Mouse (Mus musculus) midbrain, embryonic 13.5 days (tissue): ENCODE data around the gene Rin2. TPM values are rescaled to one million over a fixed set of nuclear protein-coding genes. Genes with fewer than 3 reads are reported as not detected.

ENCODE experiments used
- ATAC-seq: fragments of 200-750 bp; cut with Nextera tagmentation; 2 replicates; pipeline ENCODE4 v1.8.0; 2017; ENCODE audit warnings: mild to moderate bottlenecking, moderate TSS enrichment, moderate library complexity
- H3K27ac ChIP-seq: fragments of 300-500 bp; sonication (generic); 2 replicates; pipeline ENCODE4 v1.5.1; 2015; ENCODE audit warnings: inconsistent platforms, mild to moderate bottlenecking, moderate library complexity
- H3K27me3 ChIP-seq: fragments of 300-500 bp; sonication (generic); 2 replicates; pipeline ENCODE4 v1.6.1; 2015; ENCODE audit warnings: mild to moderate bottlenecking, inconsistent platforms
- H3K36me3 ChIP-seq: fragments of 300-500 bp; sonication (generic); 2 replicates; pipeline ENCODE4 v1.6.1; 2015; ENCODE audit warnings: mild to moderate bottlenecking, inconsistent platforms
- H3K4me1 ChIP-seq: fragments of 300-500 bp; sonication (generic); replicated peaks from 2 replicates; pipeline ENCODE4 v1.6.1; 2015; ENCODE audit warnings: inconsistent platforms
- H3K4me2 ChIP-seq: fragments of 300-500 bp; sonication (generic); replicated peaks from 2 replicates; pipeline ENCODE4 v1.6.1; 2015; ENCODE audit warnings: moderate library complexity, mild to moderate bottlenecking, inconsistent platforms
- H3K4me3 ChIP-seq: fragments of 300-500 bp; sonication (generic); replicated peaks from 2 replicates; pipeline ENCODE4 v1.5.1; 2015; ENCODE audit warnings: mild to moderate bottlenecking, inconsistent platforms
- H3K9ac ChIP-seq: fragments of 300-500 bp; sonication (generic); replicated peaks from 2 replicates; pipeline ENCODE4 v1.6.1; 2015; ENCODE audit warnings: mild to moderate bottlenecking, inconsistent platforms
- H3K9me3 ChIP-seq: fragments of 300-500 bp; sonication (generic); 2 replicates; pipeline ENCODE4 v1.6.1; 2016; ENCODE audit warnings: mild to moderate bottlenecking, inconsistent platforms
- WGBS: fragments of 180-500 bp; shearing (Covaris S2); methylation state at CpG from one replicate; pipeline ENCODE4 v1.1.7; 2015; 5-methylcytosine and 5-hydroxymethylcytosine counted together
- polyA plus RNA-seq: library from polyadenylated mRNA; unstranded; fragments of >200 nt; fragmentation: Nextera tagmentation; extraction: Ambion mirVana; gene quantifications from 2 replicates; pipeline ENCODE4 v1.2.1, GENCODE M21; 2015

Rin2 gene
- polyA plus RNA-seq, 1 experiment from 2014 or later, result 12.8 TPM

DNA sequence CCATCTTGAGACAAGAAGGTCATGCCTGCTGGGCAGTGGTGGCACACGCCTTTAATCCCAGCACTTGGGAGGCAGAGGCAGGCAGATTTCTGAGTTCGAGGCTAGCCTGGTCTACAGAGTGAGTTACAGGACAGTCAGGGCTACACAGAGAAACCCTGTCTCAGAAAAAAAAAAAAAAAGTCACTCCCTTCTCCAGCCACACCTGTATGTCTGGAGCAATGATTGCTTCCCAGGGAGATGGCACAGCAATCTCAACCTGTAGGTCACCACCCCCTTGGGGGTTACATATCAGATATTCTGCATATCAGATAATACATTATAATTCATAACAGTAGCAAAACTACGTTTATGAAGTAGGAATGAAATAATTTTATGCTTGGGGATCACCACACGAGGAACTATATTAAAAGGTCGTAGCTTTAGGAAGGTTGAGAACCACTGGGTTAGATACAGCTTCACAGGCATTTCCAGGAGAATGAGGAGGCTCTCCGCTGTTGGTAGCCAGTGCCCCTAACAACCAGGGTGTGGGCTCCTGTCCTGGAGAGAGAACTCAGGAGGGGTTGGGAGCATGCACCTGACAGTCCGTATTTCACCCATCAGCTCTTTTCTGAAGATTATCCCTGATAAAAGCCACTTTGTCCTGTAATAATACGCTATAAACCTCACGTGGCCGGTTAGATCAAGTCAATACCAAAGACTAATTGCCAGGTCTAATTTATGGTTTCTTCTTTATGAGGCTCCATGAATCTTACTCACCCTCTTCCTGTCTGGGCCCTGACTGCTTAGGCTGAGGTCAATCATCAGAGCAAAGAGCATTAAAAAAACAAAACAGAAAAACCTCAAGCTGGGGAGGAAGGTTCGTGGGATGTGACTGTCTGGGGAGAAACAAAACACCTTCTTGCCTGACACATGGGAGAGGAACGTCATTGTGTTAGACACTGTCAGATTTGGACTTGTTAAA, 166.2 kb downstream of the Rin2 start:
- H3K27me3 ChIP-seq, result no peaks in the 10 kb centered on the region
- no peak overlapping the region for H3K9ac ChIP-seq
- H3K4me3 ChIP-seq, result no peak overlapping the region
- WGBS, result 86% methylated on average over 12 of the region's 12 CpGs
- H3K4me1 ChIP-seq, result peaks cover 10% of the 10 kb centered on the region; the same call in 1 of the 2 replicates
- no peak overlapping the region for H3K27ac ChIP-seq
- ATAC-seq, result no peak
- no peaks in the 10 kb centered on the region for H3K9me3 ChIP-seq
- no peaks in the 10 kb centered on the region for H3K36me3 ChIP-seq
- H3K4me2 ChIP-seq, result no peak overlapping the region

GRCm38 (mm10) chr2:145843322-145843721, 168.3 kb downstream of the Rin2 start:
- no peak overlapping the region for H3K4me3 ChIP-seq
- no peaks in the 10 kb centered on the region for H3K27me3 ChIP-seq
- no peak overlapping the region for H3K4me2 ChIP-seq
- ATAC-seq, result no peak
- WGBS, result 94% methylated on average over 6 of the region's 6 CpGs
- no peak overlapping the region for H3K27ac ChIP-seq
- no peaks in the 10 kb centered on the region for H3K9me3 ChIP-seq
- no peaks in the 10 kb centered on the region for H3K36me3 ChIP-seq
- H3K9ac ChIP-seq, result no peak overlapping the region
- peaks cover 10% of the 10 kb centered on the region; the same call in 1 of the 2 replicates for H3K4me1 ChIP-seq

DNA sequence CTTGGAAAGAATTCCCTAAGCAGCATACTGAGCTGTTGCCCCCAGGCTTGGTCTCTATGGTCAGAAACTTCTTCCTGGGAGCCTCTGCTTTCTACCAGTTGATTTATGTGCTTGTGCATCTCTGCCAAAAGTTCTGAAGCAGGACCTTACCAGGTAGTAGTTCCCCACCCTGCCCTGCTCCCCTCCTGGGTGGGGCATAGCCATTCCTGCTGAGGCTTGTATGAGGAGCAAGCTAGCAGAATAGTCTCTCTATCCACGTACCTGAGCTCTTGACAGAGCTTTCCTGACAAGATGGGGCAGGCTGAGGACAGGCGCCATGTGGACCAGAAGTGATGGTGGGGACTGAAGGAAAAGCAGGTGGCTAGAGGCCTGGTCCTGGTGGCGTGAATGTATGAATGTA, 171.6 kb downstream of the Rin2 start:
- Histone ChIP-seq H3K4me2 (no peak overlapping the region), H3K27ac (no peak overlapping the region), H3K27me3 (no peaks in the 10 kb centered on the region), H3K9me3 (no peaks in the 10 kb centered on the region), H3K36me3 (no peaks in the 10 kb centered on the region), H3K4me3 (no peak overlapping the region), H3K4me1 (0 out of 2 replicates have a peak, but pooled peaks cover 3% of the 10 kb centered on the region), H3K9ac (no peak overlapping the region)
- 94% methylated on average over 3 of the region's 3 CpGs for WGBS
- ATAC-seq, result no peak

- no peak for ATAC-seq
- Histone ChIP-seq H3K36me3 (no peaks in the 10 kb centered on the region), H3K27ac (no peak overlapping the region), H3K9me3 (no peaks in the 10 kb centered on the region), H3K27me3 (no peaks in the 10 kb centered on the region), H3K4me3 (no peak overlapping the region), H3K4me1 (0 out of 2 replicates have a peak, but pooled peaks cover 3% of the 10 kb centered on the region), H3K4me2 (no peak overlapping the region), H3K9ac (no peak overlapping the region)
- 83% methylated on average over 10 of the region's 10 CpGs for WGBS
Measured at GRCm38 (mm10) chr2:145849170-145849905, 174.3 kb downstream of the Rin2 start.

- H3K27ac ChIP-seq, result no peak overlapping the region
- ATAC-seq, result no peak
- H3K4me1 ChIP-seq, result 0 out of 2 replicates have a peak, but pooled peaks cover 3% of the 10 kb centered on the region
- no peak overlapping the region for H3K4me3 ChIP-seq
- WGBS, result 54% methylated on average over 4 of the region's 4 CpGs
- H3K4me2 ChIP-seq, result no peak overlapping the region
- H3K36me3 ChIP-seq, result no peaks in the 10 kb centered on the region
- H3K9ac ChIP-seq, result no peak overlapping the region
- no peaks in the 10 kb centered on the region for H3K9me3 ChIP-seq
- H3K27me3 ChIP-seq, result no peaks in the 10 kb centered on the region
Measured at GRCm38 (mm10) chr2:145850779-145851178, 175.8 kb downstream of the Rin2 start.

DNA sequence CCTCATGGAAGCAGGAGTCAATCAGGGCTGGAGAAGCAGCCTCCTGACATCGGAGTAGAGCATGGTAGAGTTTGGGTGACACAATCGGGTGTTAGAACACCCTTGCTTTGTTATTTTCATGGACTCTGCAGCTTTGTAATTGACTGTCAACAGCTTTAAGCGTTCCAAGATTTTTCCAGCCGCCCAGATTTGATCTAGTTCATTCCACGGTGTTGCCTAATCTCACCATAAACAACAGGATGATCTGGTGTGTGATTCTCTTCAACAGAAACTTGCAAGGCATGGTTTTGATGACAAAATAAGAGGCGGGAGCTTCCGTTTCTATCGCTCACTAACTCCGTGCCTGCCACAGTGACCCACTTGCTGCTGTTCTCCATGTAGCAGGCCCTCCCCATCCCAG, 180.8 kb downstream of the Rin2 start:
- Histone ChIP-seq H3K27me3 (no peaks in the 10 kb centered on the region), H3K4me1 (peaks cover 22% of the 10 kb centered on the region), H3K36me3 (no peaks in the 10 kb centered on the region), H3K9ac (no peak overlapping the region), H3K9me3 (no peaks in the 10 kb centered on the region), H3K27ac (no peak overlapping the region), H3K4me2 (no peak overlapping the region), H3K4me3 (no peak overlapping the region)
- WGBS, result 88% methylated on average over 9 of the region's 9 CpGs
- ATAC-seq, result no peak

DNA sequence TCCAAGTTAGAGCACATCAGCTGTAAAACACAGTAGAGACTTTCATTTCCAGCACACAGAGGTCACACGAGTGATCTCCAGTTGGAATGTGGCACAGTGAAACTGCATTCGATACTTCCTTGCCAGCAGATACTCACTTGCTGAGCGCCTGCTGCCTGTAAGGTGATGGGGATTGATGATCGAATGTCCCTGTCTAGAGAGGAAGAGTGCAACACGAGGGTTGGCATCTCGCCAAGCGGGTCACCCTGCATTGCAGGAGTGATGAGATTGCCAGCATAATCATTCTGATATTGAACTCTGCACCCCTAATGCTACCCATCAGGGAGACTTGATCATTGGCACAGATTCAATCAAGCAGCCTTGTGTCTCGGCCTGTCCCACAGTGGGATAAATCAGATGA, 182.8 kb downstream of the Rin2 start:
- H3K36me3 ChIP-seq, result no peaks in the 10 kb centered on the region
- no peak overlapping the region for H3K27ac ChIP-seq
- no peak overlapping the region for H3K4me2 ChIP-seq
- no peak overlapping the region for H3K9ac ChIP-seq
- H3K27me3 ChIP-seq, result no peaks in the 10 kb centered on the region
- no peaks in the 10 kb centered on the region for H3K9me3 ChIP-seq
- peaks cover 38% of the 10 kb centered on the region for H3K4me1 ChIP-seq
- no peak overlapping the region for H3K4me3 ChIP-seq
- ATAC-seq, result no peak
- 91% methylated on average over 8 of the region's 8 CpGs for WGBS

- Histone ChIP-seq H3K36me3 (no peaks in the 10 kb centered on the region), H3K27ac (peak overlapping the region; percentile 85), H3K4me2 (peak overlapping the region; percentile 59), H3K9me3 (no peaks in the 10 kb centered on the region), H3K4me1 (peaks cover 38% of the 10 kb centered on the region), H3K4me3 (peak overlapping the region; percentile 39; the same call in 1 of the 2 replicates), H3K9ac (peak overlapping the region; percentile 57; the same call in 1 of the 2 replicates), H3K27me3 (no peaks in the 10 kb centered on the region)
- WGBS, result 47% methylated on average over 7 of the region's 7 CpGs
- ATAC-seq, result peak; percentile 62
Measured at GRCm38 (mm10) chr2:145859442-145859931, 184.5 kb downstream of the Rin2 start.

DNA sequence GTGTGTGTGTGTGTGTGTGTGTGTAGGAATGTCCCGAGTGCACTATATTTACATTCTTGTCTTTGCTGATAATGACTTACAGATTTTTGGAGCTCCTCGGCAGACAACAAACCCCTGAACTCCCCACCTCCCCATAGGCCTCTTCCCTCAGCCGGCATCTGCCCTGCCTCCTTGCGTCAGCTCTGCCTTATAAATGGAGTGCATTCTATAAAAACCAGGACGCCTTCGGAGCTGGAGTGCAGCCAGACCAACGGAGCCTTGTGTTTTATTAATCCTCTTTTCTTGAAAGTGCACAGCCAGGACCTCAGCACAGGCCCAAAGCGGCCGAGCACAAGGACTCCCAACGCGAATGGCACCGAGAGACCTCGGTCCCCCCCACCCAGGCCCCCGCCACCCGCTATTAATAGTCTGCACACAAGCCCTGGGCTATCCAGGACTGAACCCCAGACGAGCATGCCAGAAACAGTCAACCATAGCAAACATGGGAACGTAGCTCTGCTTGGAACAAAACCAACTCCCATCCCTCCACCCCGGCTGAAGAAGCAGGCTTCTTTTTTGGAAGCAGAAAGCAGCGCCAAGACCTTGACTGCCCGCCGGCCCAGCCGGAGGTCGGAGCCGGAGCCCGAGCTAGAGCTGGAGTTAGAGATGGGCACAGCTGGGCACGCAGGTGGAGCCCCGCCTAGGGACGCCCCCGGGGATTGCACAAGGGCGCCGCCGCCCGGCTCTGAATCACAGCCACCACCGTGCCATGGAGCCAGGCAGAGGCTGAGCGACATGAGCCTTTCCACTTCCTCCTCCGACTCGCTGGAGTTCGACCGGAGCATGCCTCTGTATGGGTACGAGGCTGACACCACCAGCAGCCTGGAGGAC, 185.2 kb downstream of the Rin2 start:
- H3K9ac ChIP-seq, result peak overlapping the region; percentile 57
- 9% methylated on average over 40 of the region's 40 CpGs for WGBS
- ATAC-seq, result peak; percentile 89
- peak overlapping the region; percentile 39 for H3K4me3 ChIP-seq
- no peaks in the 10 kb centered on the region for H3K27me3 ChIP-seq
- H3K4me1 ChIP-seq, result peaks cover 38% of the 10 kb centered on the region
- peak overlapping the region; percentile 85 for H3K27ac ChIP-seq
- H3K4me2 ChIP-seq, result peak overlapping the region; percentile 59
- H3K9me3 ChIP-seq, result no peaks in the 10 kb centered on the region
- no peaks in the 10 kb centered on the region for H3K36me3 ChIP-seq

- peak overlapping the region; percentile 57 for H3K9ac ChIP-seq
- H3K36me3 ChIP-seq, result no peaks in the 10 kb centered on the region
- H3K4me3 ChIP-seq, result peak overlapping the region; percentile 39
- H3K27me3 ChIP-seq, result no peaks in the 10 kb centered on the region
- peak overlapping the region; percentile 59 for H3K4me2 ChIP-seq
- peaks cover 38% of the 10 kb centered on the region for H3K4me1 ChIP-seq
- no peak for ATAC-seq
- 65% methylated on average over 8 of the region's 8 CpGs for WGBS
- no peaks in the 10 kb centered on the region for H3K9me3 ChIP-seq
- peak overlapping the region; percentile 85 for H3K27ac ChIP-seq
Measured at GRCm38 (mm10) chr2:145861193-145862123, 186.4 kb downstream of the Rin2 start.
